Mouse (Mus musculus) liver, embryonic 13.5 days (tissue): ENCODE data around the gene Ntn4. TPM values are rescaled to one million over a fixed set of nuclear protein-coding genes. Genes with fewer than 3 reads are reported as not detected.
A peak's percentile ranks its signal among the peaks of the same experiment; 100 is the strongest.

ENCODE experiments used
- ATAC-seq: fragments of 200-750 bp; cut with Nextera tagmentation; 2 replicates; pipeline ENCODE4 v1.8.0; 2017; ENCODE audit warnings: low read depth, mild to moderate bottlenecking, moderate number of reproducible peaks, moderate library complexity
- DNase-seq: peaks from one replicate; pipeline ENCODE4 v3.0.0; 2022
- H3K27ac ChIP-seq: fragments of 300-500 bp; sonication (generic); 2 replicates; pipeline ENCODE4 v1.5.1; 2015; ENCODE audit warnings: moderate library complexity, mild to moderate bottlenecking, inconsistent platforms
- H3K27me3 ChIP-seq: fragments of 300-500 bp; sonication (generic); 2 replicates; pipeline ENCODE4 v1.6.1; 2015; ENCODE audit warnings: mild to moderate bottlenecking, inconsistent platforms
- H3K36me3 ChIP-seq: fragments of 300-500 bp; sonication (generic); 2 replicates; pipeline ENCODE4 v1.6.1; 2015; ENCODE audit warnings: mild to moderate bottlenecking, inconsistent platforms
- H3K4me1 ChIP-seq: fragments of 300-500 bp; sonication (generic); replicated peaks from 2 replicates; pipeline ENCODE4 v1.6.1; 2015; ENCODE audit warnings: inconsistent platforms
- H3K4me2 ChIP-seq: fragments of 300-500 bp; sonication (generic); 2 replicates; pipeline ENCODE4 v1.6.1; 2015; ENCODE audit warnings: inconsistent platforms, mild to moderate bottlenecking, moderate library complexity
- H3K4me3 ChIP-seq: fragments of 300-500 bp; sonication (generic); replicated peaks from 2 replicates; pipeline ENCODE4 v1.5.1; 2015; ENCODE audit warnings: mild to moderate bottlenecking, inconsistent platforms
- H3K9ac ChIP-seq: fragments of 300-500 bp; sonication (generic); 2 replicates; pipeline ENCODE4 v1.6.1; 2015; ENCODE audit warnings: mild to moderate bottlenecking, inconsistent platforms
- H3K9me3 ChIP-seq: fragments of 300-500 bp; sonication (generic); replicated peaks from 2 replicates; pipeline ENCODE4 v1.6.1; 2016; ENCODE audit warnings: inconsistent platforms
- WGBS: fragments of 180-500 bp; shearing (Covaris S2); methylation state at CpG from one replicate; pipeline ENCODE4 v1.1.7; 2015; ENCODE audit not compliant: insufficient replicate concordance; 5-methylcytosine and 5-hydroxymethylcytosine counted together
- polyA plus RNA-seq: library from polyadenylated mRNA; unstranded; fragments of >200 nt; fragmentation: Nextera tagmentation; extraction: Ambion mirVana; gene quantifications from 2 replicates; pipeline ENCODE4 v1.2.1, GENCODE M21; 2015

The Ntn4 gene
- polyA plus RNA-seq, result 0.13 and 0.20 TPM in 2 replicates

DNA sequence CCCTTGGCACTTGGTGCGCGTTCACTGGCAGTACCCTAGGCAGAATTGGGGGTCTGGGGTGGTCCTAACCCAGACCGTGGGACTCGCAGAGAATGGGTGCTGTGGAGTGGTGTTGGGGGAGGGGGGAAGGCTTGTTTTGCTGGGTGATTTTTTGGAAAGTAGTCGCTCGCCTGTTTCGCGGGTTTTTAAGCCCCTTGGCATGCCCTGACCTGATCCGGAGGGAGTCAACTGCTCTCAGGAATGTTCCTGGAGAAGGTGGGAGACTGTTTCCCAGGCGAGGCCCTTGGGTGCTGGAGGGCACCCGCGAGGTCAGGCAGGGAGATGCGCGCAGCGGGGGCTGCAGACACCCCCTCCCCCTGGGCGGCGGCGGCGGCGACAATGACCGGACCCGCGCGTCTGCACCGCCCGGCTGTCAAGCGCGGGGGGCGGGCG is at the start of gene Ntn4:
Ntn4 (plus strand) TSS at position 161 of the 432 bp plus-strand sequence.
- no peak for DNase-seq
- H3K4me1 ChIP-seq, result peaks cover 35% of the 10 kb centered on the region
- peak within 1 kb of the TSS; percentile 59 for H3K4me3 ChIP-seq
- H3K9ac ChIP-seq, result peak within 1 kb of the TSS; percentile 74
- peak within 1 kb of the TSS; percentile 98 for H3K4me2 ChIP-seq
- ATAC-seq, result no peak
- 5% methylated on average over 26 of the region's 30 CpGs for WGBS
- peaks cover 81% of the 10 kb centered on the region for H3K27me3 ChIP-seq
- H3K27ac ChIP-seq, result no peak within 1 kb of the TSS
- H3K36me3 ChIP-seq, result no peaks in the 10 kb centered on the region
- H3K9me3 ChIP-seq, result no peaks in the 10 kb centered on the region

DNA sequence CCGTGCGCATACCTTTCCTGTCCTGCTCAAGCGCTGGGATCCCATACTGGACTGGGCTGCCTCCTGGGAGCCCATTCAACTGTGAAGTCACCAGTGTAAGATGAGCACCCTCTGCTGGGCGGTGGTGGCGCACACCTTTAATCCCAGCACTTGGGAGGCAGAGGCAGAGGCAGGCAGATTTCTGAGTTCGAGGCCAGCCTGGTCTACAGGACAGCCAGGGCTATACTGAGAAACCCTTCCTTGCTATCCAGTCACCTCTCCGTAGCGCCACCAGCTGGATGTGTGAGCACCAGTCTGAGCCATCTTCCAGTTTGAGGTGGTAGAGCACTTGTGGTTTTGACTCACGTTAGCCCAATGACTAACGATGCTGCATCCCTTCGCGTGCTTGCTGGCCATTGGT is 48.0 kb upstream of the Ntn4 start:
- Histone ChIP-seq H3K4me1 (peaks cover 29% of the 10 kb centered on the region), H3K36me3 (peaks cover 6% of the 10 kb centered on the region), H3K9ac (no peak overlapping the region), H3K27ac (no peak overlapping the region), H3K4me2 (no peak overlapping the region), H3K27me3 (no peaks in the 10 kb centered on the region), H3K4me3 (no peak overlapping the region), H3K9me3 (no peaks in the 10 kb centered on the region)
- ATAC-seq (no peak), DNase-seq (peak; percentile 28)
- 49% methylated on average over 12 of the region's 12 CpGs for WGBS

- DNase-seq, result peak; percentile 18
- Histone ChIP-seq H3K4me3 (peak overlapping the region; percentile 55), H3K27ac (no peak overlapping the region), H3K9ac (peak overlapping the region; percentile 66), H3K27me3 (no peaks in the 10 kb centered on the region), H3K36me3 (no peaks in the 10 kb centered on the region), H3K4me2 (peak overlapping the region; percentile 78), H3K9me3 (no peaks in the 10 kb centered on the region), H3K4me1 (peaks cover 14% of the 10 kb centered on the region)
- 2% methylated on average over 22 of the region's 22 CpGs for WGBS
- peak; percentile 49 for ATAC-seq
Measured at GRCm38 (mm10) chr10:93594022-93594482, 46.4 kb upstream of the Ntn4 start.

- DNase-seq, result no peak
- Histone ChIP-seq H3K9ac (no peak overlapping the region), H3K36me3 (no peaks in the 10 kb centered on the region), H3K27me3 (no peaks in the 10 kb centered on the region), H3K4me2 (no peak overlapping the region), H3K9me3 (no peaks in the 10 kb centered on the region), H3K4me1 (peaks cover 8% of the 10 kb centered on the region), H3K4me3 (no peak overlapping the region), H3K27ac (no peak overlapping the region)
- ATAC-seq, result no peak
- WGBS, result 55% methylated on average over 4 of the region's 4 CpGs
Measured at GRCm38 (mm10) chr10:93595831-93596230, 44.6 kb upstream of the Ntn4 start.

- no peak overlapping the region for H3K9ac ChIP-seq
Measured at GRCm38 (mm10) chr10:93596641-93597040, 43.8 kb upstream of the Ntn4 start.

DNA sequence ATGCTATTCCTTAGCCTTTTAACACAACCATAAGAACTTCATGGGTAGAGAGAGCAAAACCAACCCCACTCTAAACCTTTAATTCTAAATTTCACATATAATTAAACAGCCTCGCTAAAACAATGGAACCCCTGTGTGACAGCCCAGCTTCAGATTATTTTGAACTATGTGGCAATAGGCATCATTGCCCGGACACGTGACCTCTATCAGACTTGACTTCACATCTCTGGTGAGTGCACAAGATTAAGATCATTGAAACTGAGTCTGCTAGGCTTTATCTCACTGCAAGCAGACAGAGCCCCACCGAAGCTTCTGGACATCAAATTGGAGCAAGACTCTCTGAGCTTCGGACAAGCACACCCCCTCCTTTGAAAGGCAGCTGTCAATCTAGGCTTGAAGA is 38.2 kb upstream of the Ntn4 start:
- ATAC-seq (no peak), DNase-seq (no peak)
- H3K36me3 ChIP-seq, result no peaks in the 10 kb centered on the region
- no peak overlapping the region for H3K4me2 ChIP-seq
- WGBS, result 55% methylated on average over 5 of the region's 5 CpGs
- no peaks in the 10 kb centered on the region for H3K9me3 ChIP-seq
- no peak overlapping the region for H3K27ac ChIP-seq
- H3K27me3 ChIP-seq, result no peaks in the 10 kb centered on the region
- no peak overlapping the region for H3K9ac ChIP-seq
- H3K4me1 ChIP-seq, result no peaks in the 10 kb centered on the region
- no peak overlapping the region for H3K4me3 ChIP-seq

More at GRCm38 (mm10) chr10:93596641-93597040, 43.8 kb upstream of the Ntn4 start:
- Histone ChIP-seq H3K4me3 (no peak overlapping the region), H3K4me1 (peaks cover 8% of the 10 kb centered on the region), H3K9me3 (no peaks in the 10 kb centered on the region), H3K36me3 (no peaks in the 10 kb centered on the region), H3K27ac (no peak overlapping the region), H3K27me3 (no peaks in the 10 kb centered on the region), H3K4me2 (no peak overlapping the region)
- 58% methylated on average over 3 of the region's 3 CpGs for WGBS
- ATAC-seq, result no peak
- no peak for DNase-seq

DNA sequence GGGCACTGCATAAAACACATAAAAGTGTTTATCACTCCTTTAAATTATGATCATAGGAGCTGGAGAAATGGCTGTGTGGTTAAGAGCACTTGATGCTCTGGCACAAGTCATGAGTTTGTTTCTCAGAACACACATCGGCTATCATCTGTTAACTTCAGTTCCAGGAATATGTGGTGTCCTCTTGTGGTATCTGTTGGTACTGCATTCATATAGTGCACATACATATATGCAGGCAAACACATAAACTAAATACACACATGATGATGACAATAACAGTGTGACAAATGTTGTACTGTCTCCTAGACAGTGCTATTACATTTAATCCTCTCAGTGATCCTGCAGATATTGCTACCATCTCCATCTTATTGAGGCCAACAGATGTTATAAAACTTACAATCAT is 37.2 kb upstream of the Ntn4 start:
- Histone ChIP-seq H3K4me1 (no peaks in the 10 kb centered on the region), H3K27me3 (no peaks in the 10 kb centered on the region), H3K4me2 (no peak overlapping the region), H3K36me3 (no peaks in the 10 kb centered on the region), H3K9ac (no peak overlapping the region), H3K9me3 (no peaks in the 10 kb centered on the region), H3K4me3 (no peak overlapping the region), H3K27ac (no peak overlapping the region)
- WGBS, result 77% methylated on average over 1 of the region's 1 CpGs
- no peak for DNase-seq
- ATAC-seq, result no peak

GRCm38 (mm10) chr10:93606326-93606725 is 34.2 kb upstream of the Ntn4 start:
- no peak overlapping the region for H3K4me2 ChIP-seq
- no peak overlapping the region for H3K27ac ChIP-seq
- no peak for DNase-seq
- H3K9ac ChIP-seq, result no peak overlapping the region
- H3K9me3 ChIP-seq, result no peaks in the 10 kb centered on the region
- ATAC-seq, result no peak
- H3K27me3 ChIP-seq, result no peaks in the 10 kb centered on the region
- H3K4me3 ChIP-seq, result no peak overlapping the region
- WGBS, result 78% methylated on average over 9 of the region's 9 CpGs
- H3K4me1 ChIP-seq, result no peaks in the 10 kb centered on the region
- H3K36me3 ChIP-seq, result no peaks in the 10 kb centered on the region

GRCm38 (mm10) chr10:93608051-93608450 is 32.4 kb upstream of the Ntn4 start:
- Histone ChIP-seq H3K4me3 (no peak overlapping the region), H3K9ac (no peak overlapping the region), H3K4me1 (0 out of 2 replicates have a peak, but pooled peaks cover 3% of the 10 kb centered on the region), H3K4me2 (no peak overlapping the region), H3K9me3 (no peaks in the 10 kb centered on the region), H3K27me3 (no peaks in the 10 kb centered on the region), H3K27ac (no peak overlapping the region), H3K36me3 (no peaks in the 10 kb centered on the region)
- DNase-seq (no peak), ATAC-seq (no peak)
- WGBS, result 63% methylated on average over 9 of the region's 9 CpGs

DNA sequence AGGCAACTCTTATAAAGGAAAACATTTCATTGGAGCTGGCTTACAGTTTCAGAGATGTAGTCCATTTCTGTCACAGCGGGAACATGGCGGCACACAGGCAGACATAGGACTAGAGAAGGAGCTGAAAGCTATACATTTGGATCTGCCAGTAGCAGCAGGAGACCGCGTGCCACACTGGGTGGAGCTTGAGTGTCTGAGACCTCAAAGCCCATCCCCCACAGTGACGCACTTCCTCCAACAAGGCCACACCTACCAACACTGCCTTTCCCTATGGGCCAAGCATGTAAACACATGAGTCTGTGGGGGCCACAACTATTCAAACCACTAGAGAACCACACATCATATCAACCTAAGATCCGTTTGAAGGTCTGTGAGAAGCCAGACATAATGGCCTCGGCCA is 31.2 kb upstream of the Ntn4 start:
- Histone ChIP-seq H3K4me1 (peaks cover 6% of the 10 kb centered on the region; the same call in 1 of the 2 replicates), H3K27ac (no peak overlapping the region), H3K4me2 (no peak overlapping the region), H3K9me3 (no peaks in the 10 kb centered on the region), H3K9ac (no peak overlapping the region), H3K36me3 (no peaks in the 10 kb centered on the region), H3K4me3 (no peak overlapping the region), H3K27me3 (no peaks in the 10 kb centered on the region)
- 85% methylated on average over 7 of the region's 7 CpGs for WGBS
- no peak for DNase-seq
- ATAC-seq, result no peak

GRCm38 (mm10) chr10:93610896-93611295 is 29.6 kb upstream of the Ntn4 start:
- DNase-seq, result no peak
- Histone ChIP-seq H3K4me3 (no peak overlapping the region), H3K9ac (no peak overlapping the region), H3K36me3 (no peaks in the 10 kb centered on the region), H3K4me1 (peaks cover 11% of the 10 kb centered on the region; the same call in 1 of the 2 replicates), H3K27ac (no peak overlapping the region), H3K27me3 (no peaks in the 10 kb centered on the region), H3K9me3 (no peaks in the 10 kb centered on the region), H3K4me2 (no peak overlapping the region)
- ATAC-seq, result no peak
- 96% methylated on average over 1 of the region's 1 CpGs for WGBS

GRCm38 (mm10) chr10:93611419-93612007 is 29.0 kb upstream of the Ntn4 start:
- H3K4me1 ChIP-seq, result peaks cover 11% of the 10 kb centered on the region; the same call in 1 of the 2 replicates
- H3K4me2 ChIP-seq, result no peak overlapping the region
- ATAC-seq, result no peak
- no peak for DNase-seq
- no peaks in the 10 kb centered on the region for H3K27me3 ChIP-seq
- H3K4me3 ChIP-seq, result no peak overlapping the region
- WGBS, result 39% methylated on average over 18 of the region's 18 CpGs
- H3K9me3 ChIP-seq, result no peaks in the 10 kb centered on the region
- no peak overlapping the region for H3K9ac ChIP-seq
- no peaks in the 10 kb centered on the region for H3K36me3 ChIP-seq
- H3K27ac ChIP-seq, result no peak overlapping the region
